Mouse (Mus musculus): ENCODE measurements around the gene Ptprn2.
"Not testable (repeated sequence)": the region's sequence is repeated elsewhere in the genome, so short reads cannot be mapped to it uniquely, and the experiment has no call there.

Ptprn2 gene

DNA sequence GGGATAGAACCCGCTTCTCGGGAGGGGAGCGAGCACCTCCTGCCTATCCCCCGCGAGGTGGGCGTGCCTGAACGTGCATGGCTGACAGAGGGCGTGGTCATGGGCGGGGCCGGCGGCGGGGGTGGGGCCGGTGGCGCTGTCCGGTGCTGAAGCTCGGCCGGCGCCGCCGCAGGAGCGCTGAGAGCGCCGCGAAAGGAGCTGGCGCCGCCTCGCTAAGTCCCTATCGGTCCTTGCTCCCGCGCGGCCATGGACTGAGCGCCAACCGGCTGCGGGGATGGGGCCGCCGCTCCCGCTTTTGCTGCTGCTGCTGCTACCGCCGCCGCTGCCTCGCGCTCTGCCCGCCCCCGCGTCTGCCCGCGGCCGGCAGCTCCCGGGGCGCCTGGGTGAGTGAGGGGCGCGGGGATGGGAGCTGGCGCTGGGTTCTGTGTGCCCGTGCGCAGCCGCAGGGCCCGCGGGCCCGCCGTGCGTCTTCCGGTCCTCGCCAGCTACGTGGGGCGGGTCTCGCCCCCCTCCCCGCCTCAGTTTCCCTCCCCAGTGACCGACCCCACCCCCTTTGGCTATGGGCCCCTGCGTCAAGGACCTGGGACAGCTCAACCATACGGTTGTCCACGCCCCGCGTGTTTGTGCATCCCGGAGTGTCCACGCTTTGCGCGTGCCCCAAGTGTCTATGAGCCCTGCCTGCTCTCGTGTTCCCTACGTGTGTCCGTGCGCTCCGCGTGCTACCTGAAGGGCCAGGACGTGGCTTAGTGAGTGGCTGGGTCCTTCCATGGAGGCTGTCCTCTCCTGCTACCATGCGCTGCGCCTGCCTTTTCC is at the start of gene Ptprn2:
Gene Ptprn2 (plus strand): TSS at position 130 of the 813 bp plus-strand sequence.
- DNase-seq (ENCODE audit: low spot score), result no peak

GRCm38 (mm10) chr12:116436125-116436524 is 49.4 kb upstream of the Ptprn2 start:
- DNase-seq (ENCODE audit: low spot score), result no peak

DNA sequence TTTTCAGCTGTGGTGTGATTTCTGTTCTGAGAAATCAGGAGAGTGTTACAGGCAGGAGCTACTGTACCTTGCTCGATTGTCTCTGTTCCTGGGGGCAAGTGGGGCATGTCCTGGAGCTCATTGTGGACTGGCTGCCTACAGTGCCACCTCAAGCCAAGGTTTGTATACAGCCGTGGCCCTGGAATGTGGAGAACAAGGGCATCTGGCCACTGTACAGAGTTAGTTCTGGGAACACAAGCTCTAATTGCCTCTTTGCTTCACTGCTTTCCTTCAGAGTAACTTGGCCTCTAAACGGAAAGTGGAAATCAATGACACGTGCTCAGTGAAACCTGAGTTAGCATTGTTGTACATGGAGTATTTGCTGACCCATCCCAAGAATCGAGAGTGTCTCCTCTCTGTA is 46.9 kb upstream of the Ptprn2 start:
- no peak for DNase-seq (ENCODE audit: low spot score)

- DNase-seq (ENCODE audit: low spot score), result no peak
Observed at GRCm38 (mm10) chr12:116442184-116442583, 43.3 kb upstream of the Ptprn2 start.

DNA sequence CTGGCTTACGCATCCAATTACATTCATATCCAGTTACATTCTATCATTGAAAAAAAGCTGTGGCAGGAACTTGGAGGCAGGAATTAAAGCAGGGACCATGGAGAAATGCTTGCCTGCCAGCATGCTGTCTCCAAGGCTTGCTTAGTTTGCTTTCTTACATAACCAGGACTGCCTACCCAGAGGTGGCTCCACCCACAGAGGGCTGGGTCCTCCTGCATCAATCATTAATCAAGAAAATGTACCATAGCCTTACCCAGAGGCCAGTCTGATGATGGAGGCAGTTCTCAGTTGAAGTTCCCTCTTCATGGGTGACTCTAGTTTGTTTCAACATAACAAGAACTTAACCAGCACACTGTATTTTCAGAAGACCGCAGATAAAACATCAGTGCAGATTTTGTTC is 36.0 kb upstream of the Ptprn2 start:
- no peak for DNase-seq (ENCODE audit: low spot score)

- DNase-seq (ENCODE audit: low spot score), result no peak
Observed at GRCm38 (mm10) chr12:116460379-116461065, 25.0 kb upstream of the Ptprn2 start.

GRCm38 (mm10) chr12:116467030-116467429 is 18.5 kb upstream of the Ptprn2 start:
- DNase-seq (ENCODE audit: low spot score), result peak; percentile 73

DNA sequence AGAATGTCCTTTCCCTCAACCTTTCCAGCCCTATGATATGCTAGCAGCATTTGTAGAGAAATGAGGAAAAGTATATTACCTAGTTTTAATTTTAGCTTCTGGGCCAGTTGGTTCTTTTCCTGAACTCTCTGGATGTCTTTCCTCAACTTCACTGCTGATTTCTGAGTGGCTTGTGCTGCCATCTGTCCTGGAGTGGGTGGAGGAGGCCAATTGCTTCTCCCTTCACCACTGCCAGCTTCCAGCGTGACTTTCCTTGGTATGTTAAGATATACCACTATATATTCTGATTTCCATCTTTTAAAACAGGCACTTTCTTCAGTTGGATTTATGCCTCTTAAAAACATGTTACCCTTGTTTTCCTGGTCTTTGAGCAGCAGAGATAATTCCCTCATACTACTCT is 17.2 kb upstream of the Ptprn2 start:
- no peak for DNase-seq (ENCODE audit: low spot score)

DNA sequence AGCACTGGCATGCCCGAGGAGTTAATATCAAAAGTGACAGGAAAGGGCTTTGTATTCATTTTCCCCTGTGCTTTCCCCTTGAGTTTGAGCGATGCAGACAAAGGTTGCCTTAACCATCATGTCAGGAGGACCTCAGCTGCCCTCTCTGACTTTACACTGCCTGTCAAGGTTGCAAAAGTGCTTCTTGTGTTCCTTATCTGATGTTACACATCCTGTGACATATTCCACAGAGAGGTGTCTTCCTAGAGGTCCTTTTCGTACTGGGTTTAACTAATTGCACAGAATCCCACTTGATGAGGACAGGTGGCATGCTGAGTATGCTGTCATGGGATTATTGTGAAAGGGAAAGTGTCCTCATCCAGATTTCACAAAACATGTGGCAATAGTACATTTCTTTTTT is 16.4 kb upstream of the Ptprn2 start:
- DNase-seq (ENCODE audit: low spot score), result no peak

DNA sequence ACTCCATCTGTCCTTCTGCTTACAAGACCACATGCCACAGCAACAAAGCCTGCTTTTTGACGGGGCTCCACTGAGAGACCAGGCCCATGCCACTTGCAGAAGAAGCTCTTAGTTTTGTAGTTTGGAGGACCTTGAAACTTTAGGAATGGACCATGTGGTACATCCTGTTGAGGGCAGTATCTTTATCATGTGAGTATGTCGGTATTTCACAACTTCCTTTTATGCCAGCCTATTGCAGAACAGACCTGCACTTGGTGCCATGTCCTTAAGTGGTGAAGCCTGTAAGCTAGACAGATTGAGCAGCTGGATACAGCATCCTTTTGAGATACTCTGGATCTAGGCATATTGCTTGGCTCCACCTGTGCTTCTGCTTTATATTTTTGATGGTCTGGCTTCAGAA is 12.3 kb upstream of the Ptprn2 start:
- DNase-seq (ENCODE audit: low spot score), result no peak

GRCm38 (mm10) chr12:116473761-116474160 is 11.8 kb upstream of the Ptprn2 start:
- DNase-seq (ENCODE audit: low spot score), result no peak

GRCm38 (mm10) chr12:116474676-116475075 is 10.8 kb upstream of the Ptprn2 start:
- no peak for DNase-seq (ENCODE audit: low spot score)

GRCm38 (mm10) chr12:116478771-116479170 is 6.7 kb upstream of the Ptprn2 start:
- no peak for DNase-seq (ENCODE audit: low spot score)

DNA sequence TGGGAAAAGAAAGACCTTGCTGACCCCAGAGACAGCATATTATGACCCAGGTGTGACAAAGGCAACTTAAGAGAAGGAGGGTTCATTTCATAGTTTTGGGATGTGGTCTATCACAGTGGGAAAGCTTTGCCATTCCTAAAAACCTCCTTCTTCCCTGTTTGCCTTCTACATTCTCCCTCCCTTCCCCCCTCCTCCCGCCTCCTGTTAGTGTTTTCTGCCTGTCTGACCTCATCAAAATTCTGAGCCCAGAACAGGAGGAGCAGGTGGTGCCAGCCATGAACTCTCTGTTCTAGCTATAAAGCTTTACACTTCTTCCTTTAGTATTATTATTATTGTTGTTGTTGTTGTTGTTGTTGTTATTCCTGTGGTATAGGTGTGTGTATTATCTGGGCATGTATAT is 3.6 kb upstream of the Ptprn2 start:
- DNase-seq (ENCODE audit: low spot score), result no peak

DNA sequence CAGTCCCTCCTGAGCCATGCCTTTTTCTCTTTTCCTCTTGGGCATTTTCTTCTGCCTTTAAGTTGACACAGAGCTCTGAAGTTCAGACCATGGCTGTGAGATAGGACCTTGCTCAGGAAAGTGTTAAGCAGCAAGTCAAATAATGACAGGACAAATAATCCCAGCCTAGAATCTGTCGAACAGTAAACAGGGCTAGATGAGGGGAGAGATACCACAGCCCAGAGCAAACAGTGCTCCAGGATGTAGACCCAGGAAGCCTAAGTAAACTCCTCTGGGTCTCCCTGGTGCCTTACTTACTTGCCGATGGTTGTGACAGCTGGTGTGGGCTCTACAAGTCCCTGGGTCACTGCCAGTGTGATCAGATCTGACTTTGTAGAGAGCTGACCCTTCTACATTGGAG is 1.9 kb upstream of the Ptprn2 start:
- no peak for DNase-seq (ENCODE audit: low spot score)

DNA sequence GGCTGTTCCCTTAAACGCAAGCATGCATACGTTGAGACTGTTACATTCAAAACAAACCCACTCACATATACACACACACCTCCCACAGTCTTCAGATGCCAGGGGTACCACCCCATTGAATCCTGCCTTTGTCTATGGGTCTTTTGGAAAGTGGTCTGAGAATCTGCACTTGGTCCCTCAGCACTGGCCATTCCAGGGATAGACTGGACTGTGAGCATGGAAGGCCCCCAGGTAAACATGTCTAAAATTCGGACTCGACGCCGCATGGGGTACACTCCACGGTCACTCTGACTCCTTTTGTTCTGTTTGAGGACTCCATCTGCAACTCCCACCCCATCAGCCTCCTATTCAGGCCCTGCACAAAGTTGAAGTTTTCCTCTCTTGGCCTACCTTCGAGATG is 529 bp upstream of the Ptprn2 start:
- no peak for DNase-seq (ENCODE audit: low spot score)

DNA sequence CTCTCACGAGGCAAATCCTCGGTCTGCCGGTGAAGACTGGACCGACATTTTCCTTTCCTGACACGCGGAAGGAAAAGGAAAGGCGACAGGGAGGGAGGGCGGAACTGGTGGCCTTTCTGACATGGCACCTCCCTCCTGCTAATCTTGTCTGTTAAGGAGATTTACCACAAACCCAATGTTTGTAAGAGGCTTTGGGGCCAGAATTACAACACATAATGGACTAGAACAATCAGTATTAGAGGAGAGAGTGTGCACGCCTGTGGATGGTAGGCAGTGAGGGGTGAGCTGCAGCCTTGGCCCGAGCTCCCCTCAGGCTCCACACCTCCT is 847 bp downstream of the Ptprn2 start:
- DNase-seq (ENCODE audit: low spot score), result no peak

- DNase-seq (ENCODE audit: low spot score), result no peak
Observed at GRCm38 (mm10) chr12:116488836-116489235, 3.3 kb downstream of the Ptprn2 start.

DNA sequence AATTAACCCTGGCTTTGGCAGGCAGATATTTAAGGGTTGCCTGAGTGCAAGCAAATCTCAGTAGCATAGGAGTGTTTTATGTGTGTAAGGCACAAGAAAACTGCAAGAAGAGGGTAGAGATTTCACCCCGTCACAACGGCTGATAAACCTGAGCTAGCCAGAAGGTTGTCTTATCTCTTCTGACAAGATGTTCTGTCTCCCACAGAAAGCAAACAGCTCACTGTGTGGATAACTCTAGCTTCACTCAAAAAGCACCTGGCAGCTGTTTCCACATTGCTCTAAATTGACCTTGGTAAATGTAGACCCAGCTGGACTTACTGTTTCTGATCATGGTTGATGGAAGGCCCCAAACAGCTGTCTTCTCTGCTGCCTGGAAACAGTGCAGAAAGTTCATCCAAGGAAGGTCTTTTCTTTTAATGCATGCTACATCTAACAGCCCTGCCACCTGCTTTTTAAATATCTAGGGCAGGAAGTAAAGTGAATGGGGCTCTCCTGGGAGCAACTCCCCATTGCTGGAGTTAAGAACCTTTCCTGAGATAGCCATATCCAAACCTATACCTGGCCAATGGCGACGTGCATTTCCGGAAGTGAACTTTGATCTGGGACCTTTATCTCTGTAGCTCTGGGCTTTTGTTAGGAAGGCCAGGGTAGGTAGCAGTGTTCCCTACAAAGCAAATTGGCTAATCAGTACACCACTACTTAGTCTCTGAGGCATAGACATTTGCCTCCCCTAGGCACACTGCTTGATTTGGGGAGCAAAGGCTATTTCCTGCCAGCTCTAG is 5.2 kb downstream of the Ptprn2 start:
- DNase-seq (ENCODE audit: low spot score), result no peak

- DNase-seq (ENCODE audit: low spot score), result no peak
Observed at GRCm38 (mm10) chr12:116498666-116499065, 13.1 kb downstream of the Ptprn2 start.

- no peak for DNase-seq (ENCODE audit: low spot score)
Observed at GRCm38 (mm10) chr12:116500652-116501051, 15.1 kb downstream of the Ptprn2 start.

DNA sequence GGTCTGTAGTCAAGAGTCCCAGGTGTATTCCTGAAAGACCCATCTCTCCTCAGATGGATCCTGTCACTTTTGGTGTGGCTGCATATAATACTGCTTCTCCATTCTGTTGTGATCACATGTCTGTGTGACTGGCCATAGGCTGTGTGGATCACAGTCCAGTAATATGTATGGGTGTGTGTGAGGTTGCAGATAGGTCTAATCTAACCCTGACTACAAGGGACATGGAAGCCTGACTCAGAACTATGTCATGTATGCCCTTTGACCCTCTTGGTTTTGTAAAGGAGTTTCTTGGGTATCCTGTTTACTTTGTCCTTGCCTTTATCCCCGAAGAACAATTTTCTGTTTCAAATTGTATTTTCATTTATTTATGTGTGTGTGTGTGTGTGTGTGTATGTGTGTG is 27.0 kb downstream of the Ptprn2 start:
- DNase-seq (ENCODE audit: low spot score), result no peak

DNA sequence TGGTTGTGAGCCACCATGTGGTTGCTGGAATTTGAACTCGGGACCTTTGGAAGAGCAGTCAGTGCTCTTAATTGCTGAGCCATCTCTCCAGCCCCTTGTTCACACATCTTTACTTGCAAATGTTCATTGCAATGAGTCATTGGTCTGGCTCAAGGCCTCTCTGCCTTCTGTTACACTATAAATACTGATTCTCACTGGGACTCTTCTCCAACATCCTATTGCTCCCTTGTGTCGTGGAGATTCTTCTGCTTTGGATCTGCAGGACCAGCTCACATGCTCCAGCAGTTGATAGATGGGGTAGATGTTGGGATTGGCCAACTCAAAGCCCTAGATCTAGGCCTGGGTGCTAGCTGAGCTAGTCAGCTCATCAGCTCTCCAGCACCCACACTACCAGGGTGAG is 28.3 kb downstream of the Ptprn2 start:
- not testable (repeated sequence) for DNase-seq (ENCODE audit: low spot score)
